Mouse (Mus musculus) cerebellum, postnatal 10 days (tissue): ENCODE data around the gene Macrod2.

Experiments used
- DNase-seq, 2 experiments: peaks; one replicate each; pipeline ENCODE4 v3.0.0; 2021; ENCODE audit warnings: mixed read lengths in 2 of 2

The Macrod2 gene

GRCm38 (mm10) chr2:142401359-142401758 is 2006.2 kb downstream of the Macrod2 start:
- DNase-seq, result peak; percentile 50 to 60

- no peak for DNase-seq
These were observed 2008.3 kb downstream of the Macrod2 start for GRCm38 (mm10) chr2:142403394-142403793.

GRCm38 (mm10) chr2:142404321-142404720 is 2009.2 kb downstream of the Macrod2 start:
- peak; percentile 74 to 84 for DNase-seq

- no peak for DNase-seq
These were observed 2012.2 kb downstream of the Macrod2 start for GRCm38 (mm10) chr2:142407341-142407740.

GRCm38 (mm10) chr2:142410124-142410523 is 2015.0 kb downstream of the Macrod2 start:
- DNase-seq, result no peak

GRCm38 (mm10) chr2:142433126-142433525 is 2038.0 kb downstream of the Macrod2 start:
- DNase-seq, result no peak

GRCm38 (mm10) chr2:142434731-142435130 is 2039.6 kb downstream of the Macrod2 start:
- DNase-seq, result peak in 1 of 2 experiments; percentile 12

GRCm38 (mm10) chr2:142437606-142438461 is 2042.7 kb downstream of the Macrod2 start:
- peak; percentile 97 to 98 for DNase-seq
